Mouse (Mus musculus): ENCODE measurements around the gene Bmp5. TPM values are rescaled to one million over a fixed set of nuclear protein-coding genes. Genes with fewer than 3 reads are reported as not detected.

The Bmp5 gene
- total and polyA plus RNA-seq, 3 experiments = not detected

DNA sequence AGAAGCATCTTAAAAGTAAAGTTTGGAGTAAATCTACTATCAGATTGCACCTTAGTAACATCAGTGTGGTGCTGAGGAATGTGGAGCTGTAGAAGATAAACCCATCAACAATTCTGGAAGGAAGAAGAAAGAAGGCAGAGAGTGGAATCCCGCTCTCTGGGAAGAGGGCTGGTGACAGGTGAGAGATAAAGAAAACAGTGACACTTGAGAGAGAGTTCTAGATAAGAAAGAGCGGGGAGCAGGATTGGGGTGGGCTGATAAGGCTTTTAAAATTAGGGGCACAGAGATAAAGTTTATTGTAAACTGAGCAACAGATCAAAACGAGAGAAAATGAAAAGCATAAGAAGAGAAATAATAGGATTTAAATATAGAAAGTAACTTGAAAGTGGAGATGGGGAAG lies 6.1 kb upstream of the Bmp5 start:
- Histone ChIP-seq H3K79me2 (ENCODE audit: control insufficient read depth, insufficient read depth, low read length, poor library complexity) (no peaks in the 10 kb centered on the region), H3K4me1 (ENCODE audit: control insufficient read depth in 1 of 2, insufficient read depth in 2 of 2, low read length in 2 of 2) (no peaks in the 10 kb centered on the region), H3K9ac (ENCODE audit: control insufficient read depth, low read depth, low read length, poor library complexity, severe bottlenecking) (no peak overlapping the region), H3K9me3 (replicated peaks; ENCODE audit: insufficient read depth, low read length) (no peaks in the 10 kb centered on the region), H3K27ac (ENCODE audit: control insufficient read depth, low read depth, low read length) (no peak overlapping the region), H3K4me3 (ENCODE audit: control insufficient read depth in 1 of 2, insufficient read depth in 1 of 2, low read depth in 2 of 2, low read length in 2 of 2) (no peak overlapping the region), H3K27me3 (ENCODE audit: control insufficient read depth in 1 of 2, insufficient read depth in 2 of 2, low read length in 2 of 2) (no peaks in the 10 kb centered on the region; a peak in 1 of 4 replicates), H3K36me3 (ENCODE audit: control insufficient read depth in 1 of 2, insufficient read depth in 2 of 2, low read length in 2 of 2) (no peaks in the 10 kb centered on the region)
- no peak for DNase-seq (ENCODE audit: low read depth, low spot score)
- TF ChIP-seq ZC3H11A (IDR thresholded peaks at IDR 0.05; ENCODE audit: low read depth, low read length) (no peak), ZNF384 (IDR thresholded peaks at IDR 0.05; ENCODE audit: low read depth, low read length) (no peak), MAFK (IDR thresholded peaks at IDR 0.05; ENCODE audit: borderline replicate concordance, low read depth, low read length) (no peak), POLR2AphosphoS2 (IDR thresholded peaks at IDR 0.05; ENCODE audit: low read length) (no peak), GATA1 (IDR thresholded peaks at IDR 0.05; ENCODE audit: low read depth, low read length) (0 out of 2 replicates have a peak, but pooled peaks have one; percentile 9)

DNA sequence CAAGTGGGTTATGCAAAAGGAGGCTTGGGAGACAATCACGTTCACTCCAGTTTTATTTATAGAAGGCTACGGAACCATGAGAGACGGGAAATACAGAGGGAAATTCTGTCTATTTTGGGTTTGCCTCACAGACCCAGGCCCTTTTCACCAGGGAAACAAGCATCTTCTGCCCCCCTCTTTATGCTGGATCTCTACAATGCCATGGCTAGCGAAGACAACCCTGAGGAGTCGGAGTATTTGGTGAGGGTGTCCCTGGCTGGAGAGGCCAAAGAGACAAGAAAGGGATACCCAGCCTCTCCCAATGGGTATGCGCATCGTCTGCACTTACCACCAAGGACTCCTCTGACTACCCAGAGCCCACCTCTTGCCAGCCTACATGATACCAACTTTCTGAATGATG lies 989 bp downstream of the Bmp5 start:
- Histone ChIP-seq H3K4me3 (ENCODE audit: control insufficient read depth in 1 of 2, insufficient read depth in 1 of 2, low read depth in 2 of 2, low read length in 2 of 2) (no peak overlapping the region), H3K27me3 (ENCODE audit: control insufficient read depth in 1 of 2, insufficient read depth in 2 of 2, low read length in 2 of 2) (peaks cover 0 to 2% of the 10 kb centered on the region in 2 experiments; a peak in 1 of 4 replicates), H3K9me3 (replicated peaks; ENCODE audit: insufficient read depth, low read length) (no peaks in the 10 kb centered on the region), H3K4me1 (ENCODE audit: control insufficient read depth in 1 of 2, insufficient read depth in 2 of 2, low read length in 2 of 2) (no peaks in the 10 kb centered on the region), H3K36me3 (ENCODE audit: control insufficient read depth in 1 of 2, insufficient read depth in 2 of 2, low read length in 2 of 2) (no peaks in the 10 kb centered on the region), H3K9ac (ENCODE audit: control insufficient read depth, low read depth, low read length, poor library complexity, severe bottlenecking) (no peak overlapping the region), H3K79me2 (ENCODE audit: control insufficient read depth, insufficient read depth, low read length, poor library complexity) (no peaks in the 10 kb centered on the region), H3K27ac (ENCODE audit: control insufficient read depth, low read depth, low read length) (no peak overlapping the region)
- no peak for DNase-seq (ENCODE audit: low read depth, low spot score)
- TF ChIP-seq POLR2AphosphoS2 (IDR thresholded peaks at IDR 0.05; ENCODE audit: low read length) (no peak), MYB (IDR thresholded peaks at IDR 0.05; ENCODE audit: low read depth, low read length) (no peak)

DNA sequence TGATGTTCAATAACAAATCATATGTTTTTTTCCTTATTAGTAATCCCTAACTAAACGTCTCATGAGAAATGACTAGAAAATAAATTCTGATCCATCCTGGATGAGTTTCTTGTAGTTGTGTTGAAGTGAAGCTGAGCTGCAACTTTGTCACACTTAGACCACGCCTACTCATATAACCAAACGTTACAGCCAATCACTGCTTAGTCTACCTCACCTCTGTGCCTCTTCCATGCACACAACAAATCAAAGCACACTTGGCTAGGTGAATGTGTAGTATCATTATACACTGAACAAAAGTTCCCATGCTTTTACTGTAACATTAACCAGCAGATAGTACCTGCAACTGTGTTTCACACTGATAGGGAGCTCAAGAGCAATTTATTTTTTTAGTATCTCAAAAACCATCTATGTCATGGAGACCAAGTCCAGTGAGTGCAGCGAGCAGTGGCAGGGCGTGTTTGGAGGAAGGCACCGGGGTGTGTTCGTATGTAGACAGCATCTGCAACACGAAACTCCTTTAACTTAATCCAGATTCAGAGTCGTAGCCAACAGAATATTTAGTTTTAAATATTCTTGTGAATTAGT lies 3.7 kb downstream of the Bmp5 start:
- H3K36me3 ChIP-seq (ENCODE audit: control insufficient read depth in 1 of 2, insufficient read depth in 2 of 2, low read length in 2 of 2) = no peaks in the 10 kb centered on the region
- H3K9ac ChIP-seq (ENCODE audit: control insufficient read depth, low read depth, low read length, poor library complexity, severe bottlenecking) = no peak overlapping the region
- H3K27me3 ChIP-seq (ENCODE audit: control insufficient read depth in 1 of 2, insufficient read depth in 2 of 2, low read length in 2 of 2) = peaks cover 0 to 2% of the 10 kb centered on the region in 2 experiments; a peak in 1 of 4 replicates
- H3K27ac ChIP-seq (ENCODE audit: control insufficient read depth, low read depth, low read length) = no peak overlapping the region
- H3K4me3 ChIP-seq (ENCODE audit: control insufficient read depth in 1 of 2, insufficient read depth in 1 of 2, low read depth in 2 of 2, low read length in 2 of 2) = no peak overlapping the region
- no peaks in the 10 kb centered on the region for H3K4me1 ChIP-seq (ENCODE audit: control insufficient read depth in 1 of 2, insufficient read depth in 2 of 2, low read length in 2 of 2)
- no peaks in the 10 kb centered on the region for H3K9me3 ChIP-seq (replicated peaks; ENCODE audit: insufficient read depth, low read length)
- DNase-seq (ENCODE audit: low read depth, low spot score) = no peak
- no peak for TF ChIP-seq MAZ (IDR thresholded peaks at IDR 0.05; ENCODE audit: low read depth, low read length)
- no peak for TF ChIP-seq POLR2AphosphoS5 (IDR thresholded peaks at IDR 0.05; ENCODE audit: borderline replicate concordance, low read depth, low read length)
- TF ChIP-seq MEF2A (IDR thresholded peaks at IDR 0.05; ENCODE audit: extremely low read depth, insufficient replicate concordance, low read depth, low read length, poor library complexity, severe bottlenecking) = no peak
- no peak for TF ChIP-seq TCF12 (IDR thresholded peaks at IDR 0.05; ENCODE audit: low read depth, low read length)
- no peak for TF ChIP-seq ZNF384 (IDR thresholded peaks at IDR 0.05; ENCODE audit: low read depth, low read length)
- TF ChIP-seq NRF1 (IDR thresholded peaks at IDR 0.05; ENCODE audit: insufficient read depth, low read depth, low read length, poor library complexity, severe bottlenecking) = no peak
- no peak for TF ChIP-seq JUND (IDR thresholded peaks at IDR 0.05; ENCODE audit: low read depth, low read length)
- no peak for TF ChIP-seq MAFK (IDR thresholded peaks at IDR 0.05; ENCODE audit: borderline replicate concordance, low read depth, low read length)
- no peak for TF ChIP-seq CHD1 (IDR thresholded peaks at IDR 0.05; ENCODE audit: low read depth, low read length)
- no peak for TF ChIP-seq CHD2 (IDR thresholded peaks at IDR 0.05; ENCODE audit: low read length)
- TF ChIP-seq ZKSCAN1 (IDR thresholded peaks at IDR 0.05; ENCODE audit: low read depth, low read length) = no peak
- no peaks in the 10 kb centered on the region for H3K79me2 ChIP-seq (ENCODE audit: control insufficient read depth, insufficient read depth, low read length, poor library complexity)

All from MEL (cell line).